Mouse (Mus musculus) brain, adult 2 months (tissue): ENCODE measurements around the gene Pam16.

ENCODE experiments used
- DNase-seq: peaks from one replicate; pipeline ENCODE4 v3.0.0; 2011; ENCODE audit warnings: low read depth, low spot score

Gene Pam16

DNA sequence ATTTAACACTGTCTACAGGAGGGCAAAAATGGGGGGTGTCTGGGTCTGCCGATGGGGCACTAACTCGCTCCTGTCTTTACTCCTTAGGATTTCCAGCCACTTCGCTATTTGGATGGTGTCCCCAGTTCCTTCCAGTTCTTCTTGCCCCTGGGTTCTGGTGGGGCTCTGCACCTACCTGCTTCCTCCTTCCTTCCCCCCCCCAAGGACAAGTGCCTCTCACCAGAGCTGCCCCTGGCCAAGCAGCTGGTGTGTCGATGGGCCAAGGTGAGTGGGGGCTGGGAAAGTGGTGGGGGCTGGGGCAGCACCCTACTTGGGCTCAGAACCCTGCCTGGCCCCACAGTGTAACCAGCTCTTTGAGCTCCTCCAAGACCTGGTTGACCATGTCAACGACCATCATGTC, 13.6 kb downstream of the Pam16 start:
- no peak for DNase-seq

- no peak for DNase-seq
Measured at GRCm38 (mm10) chr16:4608532-4609059, 16.2 kb downstream of the Pam16 start.

- peak; percentile 90 for DNase-seq
Measured at GRCm38 (mm10) chr16:4607818-4608531, 16.8 kb downstream of the Pam16 start.

DNA sequence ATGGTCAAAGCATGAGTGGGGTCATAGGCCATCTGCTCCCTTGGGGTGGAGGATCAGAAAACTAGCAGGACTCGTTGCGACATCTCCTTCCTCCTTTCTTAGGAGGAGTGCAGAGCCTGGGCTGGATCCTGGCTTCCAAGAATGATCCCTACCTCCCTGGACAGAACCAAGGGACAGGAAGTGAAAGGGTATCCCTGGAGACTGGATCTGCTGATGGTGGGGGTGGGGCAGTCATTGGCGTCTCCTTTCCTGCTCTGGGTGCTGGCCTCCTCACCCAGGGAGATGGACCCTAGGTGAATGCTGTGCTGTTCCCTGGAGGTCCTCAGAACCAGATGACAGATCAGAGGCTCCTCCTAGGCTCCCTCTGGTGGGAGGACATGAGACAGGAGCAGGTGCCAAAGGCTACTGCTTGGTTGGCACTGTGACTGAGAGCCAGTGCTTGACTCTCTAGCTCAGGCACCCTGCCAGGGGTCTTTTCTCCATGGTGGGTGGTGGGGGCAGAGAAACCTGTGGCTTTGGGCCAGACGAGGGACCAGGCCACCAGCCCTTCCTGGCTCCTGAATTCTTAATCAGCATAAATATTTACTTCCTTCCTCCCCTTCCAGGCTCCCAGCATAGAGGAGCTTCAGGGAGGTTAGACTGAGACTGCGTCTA, 18.2 kb downstream of the Pam16 start:
- peak; percentile 50 for DNase-seq

DNA sequence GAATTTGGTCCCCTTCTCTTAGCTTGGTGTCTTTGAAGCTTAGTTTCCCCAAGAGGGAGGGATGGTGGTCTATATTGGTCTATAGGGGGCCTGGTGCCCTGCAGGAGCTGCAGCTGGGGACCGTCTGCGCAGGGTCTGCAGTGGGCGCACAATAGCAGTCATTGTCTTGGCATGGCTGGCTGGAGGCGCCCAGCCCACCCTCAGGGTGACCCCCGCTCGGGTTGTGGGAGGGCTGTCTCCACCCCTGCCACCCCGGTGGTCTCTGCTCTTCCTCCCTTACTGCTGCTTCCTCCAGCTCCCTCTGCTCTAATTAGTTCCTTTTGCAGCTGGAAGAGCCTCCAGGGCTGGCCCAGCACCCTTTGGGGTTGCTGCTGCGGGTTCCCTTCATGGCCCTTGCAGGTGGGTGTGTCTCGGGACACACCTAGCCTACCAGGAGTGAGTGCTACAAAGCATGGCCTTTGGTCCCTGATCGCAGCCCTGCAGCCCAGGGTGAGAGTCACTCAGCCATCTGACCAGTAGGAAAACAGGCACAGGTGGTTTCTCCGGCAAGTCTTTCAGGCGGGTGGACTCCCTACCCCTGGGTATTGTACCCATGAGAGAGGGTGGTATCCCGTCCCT, 19.2 kb downstream of the Pam16 start:
- no peak for DNase-seq

DNA sequence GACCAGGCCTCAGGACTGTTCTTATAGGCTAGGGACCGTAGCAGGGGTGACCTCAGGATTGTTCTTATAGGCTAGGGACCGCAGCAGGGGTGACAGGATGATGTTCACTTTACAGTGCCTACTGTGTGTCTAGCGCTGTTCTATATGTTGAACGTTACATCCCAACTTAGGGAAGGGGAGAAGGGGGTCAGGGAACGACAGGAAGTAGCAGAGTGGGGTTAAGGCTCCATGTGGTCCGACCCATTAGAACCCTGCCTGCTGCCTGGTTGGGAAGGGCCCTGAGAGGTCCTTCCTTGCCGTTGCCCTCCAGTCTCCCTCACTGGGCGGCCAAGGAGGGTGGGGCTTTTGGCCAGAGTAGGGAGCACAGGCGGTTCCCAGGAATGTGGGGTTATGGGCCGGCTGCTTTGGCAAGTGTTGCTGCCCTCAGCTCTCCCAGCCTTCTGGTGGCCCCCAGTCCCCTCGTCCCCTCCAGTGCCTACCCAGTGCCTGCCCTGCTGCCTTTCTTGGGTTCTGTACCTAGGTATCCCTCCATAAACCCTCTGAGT, 20.4 kb downstream of the Pam16 start:
- no peak for DNase-seq

GRCm38 (mm10) chr16:4603453-4603837, 21.3 kb downstream of the Pam16 start:
- DNase-seq: no peak

- no peak for DNase-seq
Measured at GRCm38 (mm10) chr16:4602766-4603452, 21.9 kb downstream of the Pam16 start.

GRCm38 (mm10) chr16:4602189-4602588, 22.6 kb downstream of the Pam16 start:
- DNase-seq: no peak

GRCm38 (mm10) chr16:4600701-4601310, 24.0 kb downstream of the Pam16 start:
- no peak for DNase-seq

- no peak for DNase-seq
Measured at GRCm38 (mm10) chr16:4599616-4600015, 25.2 kb downstream of the Pam16 start.

GRCm38 (mm10) chr16:4598891-4599543, 25.8 kb downstream of the Pam16 start:
- DNase-seq: peak; percentile 29

DNA sequence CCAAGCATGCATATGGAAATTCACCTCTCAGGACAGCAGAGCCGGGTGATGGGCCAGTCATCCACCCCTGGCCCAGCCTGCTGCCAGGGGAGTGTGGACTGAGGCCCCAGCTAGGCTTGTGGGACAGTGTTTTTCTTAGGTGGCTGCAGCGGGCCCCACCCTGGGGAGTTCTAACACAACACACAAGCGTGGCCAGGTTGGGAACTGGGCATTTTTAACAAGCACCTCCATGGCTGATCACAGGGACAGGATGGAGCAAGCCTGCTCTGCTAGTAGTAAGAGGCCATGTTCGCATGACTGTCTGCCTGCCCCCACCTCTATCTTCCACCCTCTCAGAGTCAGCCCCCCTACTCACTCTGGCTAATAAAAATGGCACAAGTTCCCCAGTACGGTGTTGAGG, 26.7 kb downstream of the Pam16 start:
- DNase-seq: no peak

DNA sequence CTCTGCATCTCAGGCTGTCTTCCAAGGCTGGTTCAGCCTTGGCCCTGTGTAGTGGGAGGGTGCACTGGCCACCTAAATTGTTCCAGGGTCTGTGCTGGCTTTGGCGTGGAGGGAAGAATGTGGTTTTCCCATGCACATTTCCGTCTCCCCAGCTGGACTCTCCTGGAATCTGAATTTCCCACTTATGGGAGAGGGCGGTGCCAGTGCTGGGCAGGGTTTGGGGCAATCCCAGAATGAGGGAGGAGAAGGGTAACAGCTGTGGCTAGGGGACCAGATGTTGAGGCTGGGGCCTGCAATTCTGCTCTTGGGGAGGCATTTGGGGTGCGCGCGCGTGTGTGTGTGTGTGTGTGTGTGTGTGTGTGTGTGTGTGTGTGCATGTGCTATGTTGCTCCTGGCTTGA, 27.5 kb downstream of the Pam16 start:
- no peak for DNase-seq

GRCm38 (mm10) chr16:4596836-4597235, 28.0 kb downstream of the Pam16 start:
- no peak for DNase-seq

- no peak for DNase-seq
Measured at GRCm38 (mm10) chr16:4596141-4596728, 28.6 kb downstream of the Pam16 start.

- DNase-seq: peak; percentile 20
Measured at GRCm38 (mm10) chr16:4595527-4595963, 29.2 kb downstream of the Pam16 start.

DNA sequence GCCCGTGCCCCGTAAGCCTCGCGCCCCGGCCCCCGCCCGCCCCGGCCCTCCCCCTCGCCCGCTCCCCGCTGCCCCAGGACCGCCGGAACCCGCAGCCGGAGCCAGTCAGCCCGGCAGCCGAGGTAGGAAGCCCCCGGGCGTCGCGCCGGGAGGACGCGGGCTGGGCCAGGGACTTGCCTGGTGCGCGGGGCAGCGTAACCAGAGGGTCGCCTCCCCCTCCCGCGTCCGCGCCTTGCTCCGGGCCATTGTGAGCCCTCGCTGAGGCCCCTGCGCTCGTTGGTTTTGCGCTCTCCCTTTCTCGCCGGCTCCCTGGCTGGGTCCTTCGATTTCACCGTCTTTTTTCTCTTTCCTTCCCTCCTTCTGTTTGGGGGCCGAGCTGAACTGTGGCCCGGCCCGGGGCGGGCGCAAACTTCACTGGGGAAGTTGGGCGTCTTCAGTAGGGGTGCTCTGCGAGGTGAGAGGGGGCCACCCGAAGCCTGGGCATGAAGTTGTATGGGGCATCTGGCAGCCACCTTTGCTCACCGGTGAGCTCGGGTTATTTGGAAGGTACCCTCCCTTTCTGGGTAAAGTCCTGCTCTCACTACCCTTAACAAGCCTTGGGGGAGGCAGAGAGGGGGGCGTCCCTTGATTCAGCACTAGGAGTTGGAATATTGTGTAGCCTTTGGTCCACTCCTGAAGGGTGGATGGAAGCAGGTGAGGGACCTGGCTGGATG, 29.8 kb downstream of the Pam16 start:
- no peak for DNase-seq

- DNase-seq: peak; percentile 78
Measured at GRCm38 (mm10) chr16:4593971-4594813, 30.6 kb downstream of the Pam16 start, which contains the start of gene Glis2. Gene Glis2, plus strand, starts transcription at chr16:4594713.
